Mouse (Mus musculus) forebrain, embryonic 16.5 days (tissue): ENCODE measurements around the gene Arhgap24. TPM values are rescaled to one million over a fixed set of nuclear protein-coding genes. Genes with fewer than 3 reads are reported as not detected.

ENCODE experiments used
- ATAC-seq: fragments of 200-750 bp; cut with Nextera tagmentation; 2 replicates; pipeline ENCODE4 v1.8.0; 2017; ENCODE audit warnings: mild to moderate bottlenecking, moderate library complexity
- H3K27ac ChIP-seq: fragments of 300-500 bp; sonication (generic); 2 replicates; pipeline ENCODE4 v1.5.1; 2014; ENCODE audit warnings: low read length, control low read depth
- H3K27me3 ChIP-seq: fragments of 300-500 bp; sonication (generic); replicated peaks from 2 replicates; pipeline ENCODE4 v1.6.1; 2014; ENCODE audit warnings: low read length; ENCODE audit not compliant: control insufficient read depth, insufficient read depth
- H3K36me3 ChIP-seq: fragments of 300-500 bp; sonication (generic); 2 replicates; pipeline ENCODE4 v1.6.1; 2014; ENCODE audit not compliant: control insufficient read depth, insufficient read depth
- H3K4me1 ChIP-seq: fragments of 300-500 bp; sonication (generic); replicated peaks from 2 replicates; pipeline ENCODE4 v1.6.1; 2014; ENCODE audit warnings: low read length; ENCODE audit not compliant: control insufficient read depth, insufficient read depth
- H3K4me2 ChIP-seq: fragments of 300-500 bp; sonication (generic); 2 replicates; pipeline ENCODE4 v1.6.1; 2014; ENCODE audit warnings: mild to moderate bottlenecking, low read length, control low read depth
- H3K4me3 ChIP-seq: fragments of 300-500 bp; sonication (generic); replicated peaks from 2 replicates; pipeline ENCODE4 v1.5.1; 2014; ENCODE audit warnings: mild to moderate bottlenecking, low read length, control low read depth
- H3K9ac ChIP-seq: fragments of 300-500 bp; sonication (generic); replicated peaks from 2 replicates; pipeline ENCODE4 v1.6.1; 2014; ENCODE audit warnings: low read depth, low read length, control low read depth
- H3K9me3 ChIP-seq: fragments of 300-500 bp; sonication (generic); 2 replicates; pipeline ENCODE4 v1.6.1; 2016; ENCODE audit warnings: low read length; ENCODE audit not compliant: control insufficient read depth
- WGBS: fragments of 180-500 bp; shearing (Covaris S2); extraction: QIAGEN DNeasy Blood & Tissue Kit; methylation state at CpG from one replicate; pipeline ENCODE4 v1.1.7; 2014; 5-methylcytosine and 5-hydroxymethylcytosine counted together
- polyA plus RNA-seq: library from polyadenylated mRNA; unstranded; fragments of >200 nt; fragmentation: Nextera tagmentation; extraction: Ambion mirVana; gene quantifications from 2 replicates; pipeline ENCODE4 v1.2.1, GENCODE M21; 2015

Arhgap24 gene
- polyA plus RNA-seq, 1 experiment from 2014 or later, result 5.2 TPM

GRCm38 (mm10) chr5:102703325-102704099 lies 222.3 kb downstream of the Arhgap24 start:
- H3K4me1 ChIP-seq, result no peaks in the 10 kb centered on the region
- WGBS, result 50% methylated on average over 5 of the region's 5 CpGs
- no peak overlapping the region for H3K4me3 ChIP-seq
- H3K9ac ChIP-seq, result no peak overlapping the region
- H3K4me2 ChIP-seq, result no peak overlapping the region
- H3K27ac ChIP-seq, result no peak overlapping the region
- H3K36me3 ChIP-seq, result no peaks in the 10 kb centered on the region
- H3K9me3 ChIP-seq, result no peaks in the 10 kb centered on the region
- H3K27me3 ChIP-seq, result no peaks in the 10 kb centered on the region
- ATAC-seq, result no peak

- Histone ChIP-seq H3K36me3 (no peaks in the 10 kb centered on the region), H3K9ac (no peak overlapping the region), H3K9me3 (no peaks in the 10 kb centered on the region), H3K27ac (no peak overlapping the region), H3K4me3 (no peak overlapping the region), H3K27me3 (no peaks in the 10 kb centered on the region), H3K4me2 (no peak overlapping the region), H3K4me1 (no peaks in the 10 kb centered on the region)
- no peak for ATAC-seq
- 24% methylated on average over 2 of the region's 2 CpGs for WGBS
Observed at GRCm38 (mm10) chr5:102705170-102705569, 224.0 kb downstream of the Arhgap24 start.

- no peaks in the 10 kb centered on the region for H3K27me3 ChIP-seq
- ATAC-seq, result no peak
- H3K4me1 ChIP-seq, result no peaks in the 10 kb centered on the region; the same call in 1 of the 2 replicates
- no peak overlapping the region for H3K4me2 ChIP-seq
- no peaks in the 10 kb centered on the region for H3K9me3 ChIP-seq
- 82% methylated on average over 7 of the region's 7 CpGs for whole genome bisulfite sequencing
- no peak overlapping the region for H3K9ac ChIP-seq
- H3K4me3 ChIP-seq, result no peak overlapping the region
- no peaks in the 10 kb centered on the region for H3K36me3 ChIP-seq
- no peak overlapping the region for H3K27ac ChIP-seq
Observed at GRCm38 (mm10) chr5:102710336-102710735, 229.1 kb downstream of the Arhgap24 start.

GRCm38 (mm10) chr5:102719368-102719972 lies 238.3 kb downstream of the Arhgap24 start:
- H3K4me1 ChIP-seq, result no peaks in the 10 kb centered on the region; the same call in 1 of the 2 replicates
- WGBS, result 69% methylated on average over 8 of the region's 8 CpGs
- H3K9ac ChIP-seq, result no peak overlapping the region
- no peaks in the 10 kb centered on the region for H3K27me3 ChIP-seq
- ATAC-seq, result no peak
- no peaks in the 10 kb centered on the region for H3K9me3 ChIP-seq
- no peak overlapping the region for H3K4me3 ChIP-seq
- no peak overlapping the region for H3K4me2 ChIP-seq
- no peak overlapping the region for H3K27ac ChIP-seq
- H3K36me3 ChIP-seq, result no peaks in the 10 kb centered on the region

GRCm38 (mm10) chr5:102723558-102723957 lies 242.4 kb downstream of the Arhgap24 start:
- no peak overlapping the region for H3K27ac ChIP-seq
- no peak for ATAC-seq
- no peaks in the 10 kb centered on the region for H3K27me3 ChIP-seq
- H3K4me3 ChIP-seq, result no peak overlapping the region
- H3K9me3 ChIP-seq, result no peaks in the 10 kb centered on the region
- H3K4me2 ChIP-seq, result no peak overlapping the region
- H3K36me3 ChIP-seq, result no peaks in the 10 kb centered on the region
- no peak overlapping the region for H3K9ac ChIP-seq
- WGBS, result 99% methylated on average over 3 of the region's 3 CpGs
- 0 out of 2 replicates have a peak, but pooled peaks cover 2% of the 10 kb centered on the region for H3K4me1 ChIP-seq

- Histone ChIP-seq H3K27me3 (no peaks in the 10 kb centered on the region), H3K4me3 (no peak overlapping the region), H3K36me3 (no peaks in the 10 kb centered on the region), H3K4me2 (no peak overlapping the region), H3K9me3 (no peaks in the 10 kb centered on the region), H3K4me1 (0 out of 2 replicates have a peak, but pooled peaks cover 2% of the 10 kb centered on the region), H3K9ac (no peak overlapping the region), H3K27ac (no peak overlapping the region)
- 50% methylated on average over 8 of the region's 9 CpGs for WGBS
- ATAC-seq, result no peak
Observed at GRCm38 (mm10) chr5:102724813-102725348, 243.7 kb downstream of the Arhgap24 start.

GRCm38 (mm10) chr5:102725365-102725764 lies 244.2 kb downstream of the Arhgap24 start:
- 84% methylated on average over 6 of the region's 6 CpGs for WGBS
- Histone ChIP-seq H3K36me3 (no peaks in the 10 kb centered on the region), H3K4me1 (0 out of 2 replicates have a peak, but pooled peaks cover 2% of the 10 kb centered on the region)

GRCm38 (mm10) chr5:102726985-102727384 lies 245.8 kb downstream of the Arhgap24 start:
- Histone ChIP-seq H3K9me3 (no peaks in the 10 kb centered on the region), H3K36me3 (no peaks in the 10 kb centered on the region), H3K4me2 (no peak overlapping the region), H3K27me3 (no peaks in the 10 kb centered on the region), H3K4me1 (0 out of 2 replicates have a peak, but pooled peaks cover 2% of the 10 kb centered on the region), H3K27ac (no peak overlapping the region), H3K9ac (no peak overlapping the region), H3K4me3 (no peak overlapping the region)
- ATAC-seq, result no peak
- 29% methylated on average over 4 of the region's 4 CpGs for WGBS

More at GRCm38 (mm10) chr5:102725365-102725764, 244.2 kb downstream of the Arhgap24 start:
- H3K9ac ChIP-seq, result no peak overlapping the region
- ATAC-seq, result no peak
- H3K9me3 ChIP-seq, result no peaks in the 10 kb centered on the region
- H3K27me3 ChIP-seq, result no peaks in the 10 kb centered on the region
- H3K4me2 ChIP-seq, result no peak overlapping the region
- H3K27ac ChIP-seq, result no peak overlapping the region
- H3K4me3 ChIP-seq, result no peak overlapping the region

GRCm38 (mm10) chr5:102728531-102728930 lies 247.3 kb downstream of the Arhgap24 start:
- Histone ChIP-seq H3K4me2 (no peak overlapping the region), H3K27ac (no peak overlapping the region), H3K4me1 (0 out of 2 replicates have a peak, but pooled peaks cover 2% of the 10 kb centered on the region), H3K9me3 (no peaks in the 10 kb centered on the region), H3K9ac (no peak overlapping the region), H3K36me3 (no peaks in the 10 kb centered on the region), H3K4me3 (no peak overlapping the region), H3K27me3 (no peaks in the 10 kb centered on the region)
- ATAC-seq, result no peak
